Mouse (Mus musculus): ENCODE data around the gene Bmt2.

- TF ChIP-seq ZNF384 (IDR thresholded peaks at IDR 0.05; ENCODE audit: low read depth, low read length) (no peak), UBTF (IDR thresholded peaks at IDR 0.05; ENCODE audit: low read depth, low read length) (no peak), RCOR1 (conservative IDR thresholded peaks at IDR 0.05; ENCODE audit: low read depth, low read length) (no peak), MAFK (IDR thresholded peaks at IDR 0.05; ENCODE audit: insufficient replicate concordance, low read length) (no peak), CTCF (conservative IDR thresholded peaks at IDR 0.05 in 1 of 2, IDR thresholded peaks at IDR 0.05 in 1 of 2; ENCODE audit: low read depth in 2 of 2, low read length in 2 of 2) (no peak), USF1 (IDR thresholded peaks at IDR 0.05; ENCODE audit: low read depth, low read length) (no peak), POLR2A (IDR thresholded peaks at IDR 0.05; ENCODE audit: low read depth, low read length) (peak; percentile 30; the same call in 1 of the 2 replicates)
These were observed 76.2 kb downstream of the Bmt2 start for GRCm38 (mm10) chr6:13601587-13601986.
